Mouse (Mus musculus) forebrain, postnatal 0 days (tissue): Measurements from ENCODE around the gene Rps6ka5. TPM values are rescaled to one million over a fixed set of nuclear protein-coding genes. Genes with fewer than 3 reads are reported as not detected.

Experiments
- ATAC-seq: fragments of 200-750 bp; cut with Nextera tagmentation; 2 replicates; pipeline ENCODE4 v1.8.0; 2017; ENCODE audit warnings: mild to moderate bottlenecking, moderate library complexity
- DNase-seq: peaks from one replicate; pipeline ENCODE4 v3.0.0-alpha.2; 2015
- H3K27ac ChIP-seq: fragments of 300-500 bp; sonication (generic); 2 replicates; pipeline ENCODE4 v1.5.1; 2014; ENCODE audit warnings: low read depth, mild to moderate bottlenecking, antibody characterized with exemption, low read length, moderate library complexity, mixed read lengths
- H3K27me3 ChIP-seq: fragments of 300-500 bp; sonication (generic); 2 replicates; pipeline ENCODE4 v1.6.1; 2014; ENCODE audit warnings: mild to moderate bottlenecking, low read length, mixed read lengths; ENCODE audit not compliant: insufficient read depth
- H3K36me3 ChIP-seq: fragments of 300-500 bp; sonication (generic); 2 replicates; pipeline ENCODE4 v1.6.1; 2014; ENCODE audit warnings: mild to moderate bottlenecking, moderate library complexity; ENCODE audit not compliant: insufficient read depth
- H3K4me1 ChIP-seq: fragments of 300-500 bp; sonication (generic); 2 replicates; pipeline ENCODE4 v1.6.1; 2014; ENCODE audit warnings: antibody characterized with exemption; ENCODE audit not compliant: insufficient read depth
- H3K4me2 ChIP-seq: fragments of 300-500 bp; sonication (generic); 2 replicates; pipeline ENCODE4 v1.6.1; 2014; ENCODE audit warnings: low read depth, mild to moderate bottlenecking, moderate library complexity
- H3K4me3 ChIP-seq: fragments of 300-500 bp; sonication (generic); 2 replicates; pipeline ENCODE4 v1.5.1; 2014; ENCODE audit warnings: low read depth, low read length, mixed read lengths
- H3K9ac ChIP-seq: fragments of 300-500 bp; sonication (generic); 2 replicates; pipeline ENCODE4 v1.6.1; 2014; ENCODE audit warnings: mild to moderate bottlenecking
- H3K9me3 ChIP-seq: fragments of 300-500 bp; sonication (generic); 2 replicates; pipeline ENCODE4 v1.6.1; 2016; ENCODE audit warnings: low read length
- CTCF ChIP-seq: sonication (generic); IDR thresholded peaks from 2 replicates; pipeline ENCODE4 v1.5.1; 2016; ENCODE audit warnings: antibody characterized with exemption, control low read depth, low read depth
- WGBS: fragments of 180-500 bp; shearing (Covaris S2); extraction: QIAGEN DNeasy Blood & Tissue Kit; methylation state at CpG from one replicate; pipeline ENCODE4 v1.1.7; 2014; 5-methylcytosine and 5-hydroxymethylcytosine counted together
- polyA plus RNA-seq: library from polyadenylated mRNA; unstranded; fragments of >200 nt; fragmentation: Nextera tagmentation; extraction: Ambion mirVana; gene quantifications from 2 replicates; pipeline ENCODE4 v1.2.1, GENCODE M21; 2015
- total RNA-seq: library from RNA; depleted of rRNA; stranded (reverse); fragments of >200 nt; gene quantifications from 2 replicates; pipeline ENCODE4 v1.2.3, GENCODE M21; 2014

Gene Rps6ka5
- total and polyA plus RNA-seq, 2 experiments from 2014 or later, result 8.7 to 29.5 TPM

DNA sequence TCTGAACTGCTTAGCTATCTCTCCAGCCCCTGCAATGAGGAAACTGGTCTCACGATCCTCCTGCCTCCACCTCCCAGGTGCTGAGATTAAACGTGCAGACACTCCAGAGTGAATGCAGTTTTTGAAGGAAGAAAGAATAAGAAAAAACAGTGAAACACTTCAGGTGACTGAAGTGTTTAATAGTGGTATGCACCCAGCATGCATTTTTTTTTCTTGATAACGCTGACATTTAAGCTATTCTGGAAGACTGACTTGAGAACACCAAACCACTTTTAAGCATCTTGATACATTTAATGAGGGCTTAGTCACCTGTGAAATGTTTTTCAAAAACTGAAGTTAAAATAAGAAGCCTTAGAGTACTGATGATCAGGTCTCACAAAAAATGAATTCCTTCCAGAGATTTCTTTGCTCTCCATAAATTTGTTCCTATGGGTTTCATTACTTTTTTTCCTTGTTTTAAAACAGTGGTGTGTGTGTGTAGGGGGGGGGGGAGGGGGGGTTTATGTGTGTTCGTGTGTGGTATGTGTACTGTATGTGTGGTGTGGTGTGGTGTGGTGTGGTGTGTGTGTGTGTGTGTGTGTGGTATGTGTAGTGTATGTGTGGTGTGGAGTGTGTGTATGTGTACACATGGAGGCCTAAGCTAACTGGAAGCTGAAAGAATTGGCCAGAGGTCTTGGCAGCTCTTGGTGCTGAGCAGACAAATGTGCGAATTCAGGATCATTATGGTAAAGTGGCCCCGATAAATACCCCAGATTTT is 183.2 kb downstream of the Rps6ka5 start:
- Histone ChIP-seq H3K4me2 (no peak overlapping the region), H3K9me3 (no peaks in the 10 kb centered on the region), H3K36me3 (no peaks in the 10 kb centered on the region; the same call in 1 of the 2 replicates), H3K4me1 (no peaks in the 10 kb centered on the region), H3K27ac (no peak overlapping the region), H3K9ac (no peak overlapping the region), H3K4me3 (no peak overlapping the region), H3K27me3 (no peaks in the 10 kb centered on the region)
- 79% methylated on average over 6 of the region's 6 CpGs for WGBS
- DNase-seq (no peak), ATAC-seq (no peak)
- no peak for TF ChIP-seq CTCF

DNA sequence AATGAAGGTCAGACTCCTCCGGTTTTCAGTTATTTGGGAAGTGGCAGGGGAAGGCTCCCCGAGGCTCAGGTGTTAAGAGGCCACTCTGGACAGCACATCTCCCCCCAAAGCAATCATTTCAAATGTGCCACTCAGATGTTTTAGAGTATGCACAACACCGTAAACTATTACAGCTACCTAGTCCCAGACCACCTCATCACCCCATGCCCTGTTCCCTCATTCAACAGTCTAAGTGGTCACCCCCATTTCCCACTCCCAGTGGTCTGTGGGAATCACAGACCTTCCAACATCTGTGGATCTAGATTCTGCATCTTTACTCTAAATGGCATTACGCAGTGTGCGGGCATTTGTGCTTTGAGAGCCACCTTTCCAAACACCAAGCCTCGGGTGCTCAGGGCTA is 184.3 kb downstream of the Rps6ka5 start:
- H3K9ac ChIP-seq, result no peak overlapping the region
- TF ChIP-seq CTCF, result no peak
- 87% methylated on average over 6 of the region's 6 CpGs for WGBS

DNA sequence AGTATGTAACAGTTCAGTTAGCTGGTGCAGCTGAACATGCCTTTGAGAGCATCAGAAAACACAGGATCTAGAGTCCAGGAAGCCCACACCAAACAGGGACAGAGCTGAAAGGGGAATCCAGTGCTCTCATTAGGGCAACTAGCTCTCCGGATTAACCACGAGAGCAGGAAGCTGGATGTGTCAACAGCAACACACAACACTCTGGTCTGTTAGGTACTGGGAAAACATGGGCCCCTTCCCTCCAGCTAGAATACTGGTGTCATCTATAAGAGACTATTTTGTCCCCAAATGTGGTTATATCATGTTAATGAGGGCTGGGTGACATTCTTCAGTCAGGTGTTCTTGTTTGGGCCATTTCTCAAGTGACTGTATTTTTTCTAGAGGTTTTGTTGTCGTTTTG is 184.7 kb downstream of the Rps6ka5 start:
- Histone ChIP-seq H3K4me3 (no peak overlapping the region), H3K9me3 (no peaks in the 10 kb centered on the region), H3K4me1 (no peaks in the 10 kb centered on the region), H3K27ac (no peak overlapping the region), H3K27me3 (no peaks in the 10 kb centered on the region), H3K36me3 (no peaks in the 10 kb centered on the region; the same call in 1 of the 2 replicates), H3K9ac (no peak overlapping the region), H3K4me2 (no peak overlapping the region)
- 44% methylated on average over 3 of the region's 3 CpGs for WGBS
- no peak for TF ChIP-seq CTCF
- ATAC-seq (no peak), DNase-seq (no peak)

More for the DNA sequence above, 184.3 kb downstream of the Rps6ka5 start:
- Histone ChIP-seq H3K4me1 (no peaks in the 10 kb centered on the region), H3K27me3 (no peaks in the 10 kb centered on the region), H3K36me3 (no peaks in the 10 kb centered on the region; the same call in 1 of the 2 replicates), H3K4me2 (no peak overlapping the region), H3K27ac (no peak overlapping the region), H3K4me3 (no peak overlapping the region), H3K9me3 (no peaks in the 10 kb centered on the region)
- no peak for DNase-seq
- no peak for ATAC-seq

DNA sequence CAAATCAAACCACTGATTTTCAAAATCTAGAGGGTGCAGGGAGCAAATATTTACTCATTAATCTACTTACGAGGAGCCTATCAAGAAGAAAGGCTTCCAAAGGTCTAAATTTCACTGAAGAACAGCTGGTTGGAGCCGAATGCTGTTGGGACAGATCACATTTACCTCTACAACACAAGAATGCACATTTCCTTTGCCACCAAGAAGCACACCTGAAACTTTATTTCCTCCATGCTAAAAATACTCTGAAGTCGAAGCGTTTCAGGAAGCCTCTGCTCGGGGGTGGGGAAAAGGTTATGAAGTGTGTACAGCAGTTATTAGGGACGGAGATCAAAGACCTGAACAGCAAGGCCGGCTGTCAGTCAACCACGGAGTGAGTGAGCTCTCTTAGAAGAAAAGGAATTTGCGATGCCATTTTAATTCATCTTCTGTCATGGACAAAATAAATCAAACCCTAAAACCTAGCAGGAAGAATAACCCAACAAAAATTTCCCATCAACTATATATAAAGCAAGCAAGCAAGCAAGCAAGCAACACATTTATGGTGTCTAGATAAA is 187.5 kb downstream of the Rps6ka5 start:
- WGBS, result 68% methylated on average over 9 of the region's 9 CpGs
- no peak for TF ChIP-seq CTCF
- Histone ChIP-seq H3K4me2 (no peak overlapping the region), H3K9ac (no peak overlapping the region), H3K4me1 (no peaks in the 10 kb centered on the region), H3K4me3 (no peak overlapping the region), H3K27ac (no peak overlapping the region), H3K9me3 (no peaks in the 10 kb centered on the region), H3K36me3 (no peaks in the 10 kb centered on the region), H3K27me3 (no peaks in the 10 kb centered on the region)
- ATAC-seq (no peak), DNase-seq (no peak)

DNA sequence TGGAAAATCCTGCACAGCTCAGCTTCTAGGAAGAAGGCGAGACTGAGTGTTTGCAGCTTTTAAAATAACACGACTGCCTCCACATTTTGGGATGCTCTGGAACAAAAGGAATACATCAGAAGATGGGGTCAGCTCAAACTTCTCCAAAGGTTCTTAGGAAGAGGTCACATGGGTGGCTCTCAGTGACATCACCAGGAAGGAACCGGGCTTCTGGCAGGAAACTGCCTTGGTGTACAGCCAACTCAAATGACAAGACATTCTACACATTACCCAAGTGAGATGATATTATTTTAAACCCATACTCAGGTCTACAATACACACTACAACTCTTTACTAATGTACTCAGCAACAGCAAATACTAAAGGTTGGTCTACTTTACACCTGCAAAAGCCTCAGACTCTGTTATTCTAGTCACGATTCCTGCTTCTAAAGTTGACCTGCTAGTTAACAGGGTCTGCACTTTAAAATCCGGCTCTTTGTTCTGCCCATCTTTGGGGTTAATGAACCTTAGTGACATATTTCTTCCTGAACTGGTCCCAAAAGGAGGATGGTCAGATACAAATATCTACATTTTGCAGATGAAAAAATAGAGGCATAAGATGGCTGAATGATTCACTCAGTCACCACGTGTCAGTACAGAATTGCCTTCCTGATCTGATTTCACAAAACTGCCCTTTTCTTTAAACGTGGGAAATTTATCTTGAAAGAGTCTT is 188.2 kb downstream of the Rps6ka5 start:
- 66% methylated on average over 7 of the region's 7 CpGs for WGBS
- ATAC-seq, result no peak
- Histone ChIP-seq H3K4me3 (no peak overlapping the region), H3K27me3 (no peaks in the 10 kb centered on the region), H3K4me1 (no peaks in the 10 kb centered on the region), H3K36me3 (no peaks in the 10 kb centered on the region), H3K9me3 (no peaks in the 10 kb centered on the region), H3K27ac (no peak overlapping the region), H3K4me2 (no peak overlapping the region), H3K9ac (no peak overlapping the region)
- no peak for TF ChIP-seq CTCF
- no peak for DNase-seq

DNA sequence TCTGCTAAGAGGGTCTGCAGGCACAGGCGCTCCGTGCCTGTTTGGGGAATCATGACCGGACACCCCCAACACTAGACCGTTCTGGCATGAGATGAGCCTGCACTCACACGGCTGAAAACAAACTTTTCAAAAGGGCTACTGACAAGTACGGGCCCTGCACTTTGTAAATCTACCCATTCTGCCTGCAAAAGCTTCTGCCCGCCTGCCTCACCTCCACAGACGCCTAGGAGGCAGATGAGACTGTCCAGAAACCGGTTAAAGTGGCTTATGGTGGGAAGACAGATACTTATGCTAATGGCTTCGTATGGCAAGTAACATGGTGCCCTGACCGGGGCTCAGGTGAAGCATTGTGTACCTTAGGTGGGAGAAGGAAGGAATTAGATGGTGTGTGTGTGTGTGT is 189.7 kb downstream of the Rps6ka5 start:
- Histone ChIP-seq H3K9ac (no peak overlapping the region), H3K4me1 (no peaks in the 10 kb centered on the region), H3K27me3 (no peaks in the 10 kb centered on the region), H3K4me3 (no peak overlapping the region), H3K27ac (no peak overlapping the region), H3K36me3 (no peaks in the 10 kb centered on the region), H3K4me2 (no peak overlapping the region), H3K9me3 (no peaks in the 10 kb centered on the region)
- WGBS, result 91% methylated on average over 11 of the region's 11 CpGs
- DNase-seq (no peak), ATAC-seq (no peak)
- TF ChIP-seq CTCF, result no peak

DNA sequence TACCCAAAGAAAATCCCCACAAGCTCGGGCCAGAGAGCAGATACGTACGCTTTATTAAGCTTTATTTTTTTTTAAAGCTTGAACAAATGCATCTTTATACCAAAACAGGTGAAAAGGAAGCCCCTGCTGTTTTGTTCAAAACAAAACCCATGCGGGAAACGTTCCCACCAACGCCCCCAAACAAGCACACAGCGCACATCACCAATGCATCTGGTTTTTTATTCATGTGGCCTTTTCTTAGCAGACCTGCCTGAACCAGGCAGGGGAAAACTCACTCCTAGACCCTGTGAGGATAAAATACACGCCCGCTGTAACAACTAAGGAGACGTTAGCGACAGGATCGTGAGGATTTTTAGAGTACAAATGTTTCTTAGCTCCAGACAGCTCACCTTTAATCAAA is 191.8 kb downstream of the Rps6ka5 start:
- Histone ChIP-seq H3K4me3 (no peak overlapping the region), H3K9ac (no peak overlapping the region), H3K27me3 (no peaks in the 10 kb centered on the region), H3K4me1 (no peaks in the 10 kb centered on the region), H3K36me3 (no peaks in the 10 kb centered on the region), H3K9me3 (no peaks in the 10 kb centered on the region), H3K4me2 (no peak overlapping the region), H3K27ac (no peak overlapping the region)
- DNase-seq, result no peak
- no peak for TF ChIP-seq CTCF
- ATAC-seq, result no peak
- 29% methylated on average over 12 of the region's 12 CpGs for WGBS
